8 mouse cellular contexts compared by ENCODE assay signal in the genomic region with DNA sequence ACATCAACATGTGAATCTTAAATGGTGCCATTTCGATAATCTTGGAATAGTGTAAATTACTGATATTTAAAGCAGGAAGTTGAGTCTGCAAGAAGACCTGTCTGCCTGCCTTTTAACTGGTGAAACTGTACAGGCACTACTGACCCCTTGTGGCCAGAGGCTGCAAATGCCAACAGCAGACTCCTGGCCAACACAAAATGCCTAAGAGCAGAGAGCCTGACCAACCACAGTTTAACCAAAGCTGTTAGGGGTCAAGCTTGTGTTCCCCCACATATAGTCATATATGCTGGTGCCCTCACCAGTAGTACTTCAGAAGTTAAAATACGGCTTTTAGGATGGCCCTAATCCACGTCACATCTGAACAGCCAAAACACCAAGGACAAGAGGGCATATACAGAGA. TPM values are rescaled to one million over a fixed set of nuclear protein-coding genes. Genes with fewer than 3 reads are reported as not detected.
DNase-seq lines count a peak whose midpoint lies in the region; ATAC-seq and TF ChIP-seq lines count a peak whose summit lies in the region.

No protein-coding gene starts in this region.

- 50% methylated on average over 3 of the region's 3 CpGs for WGBS in embryonic facial prominence, embryonic 11.5 days
- WGBS in lung, embryonic 14.5 days, result 50% methylated on average over 3 of the region's 3 CpGs
- WGBS in olfactory bulb, adult 2 months, result 59% methylated on average over 3 of the region's 3 CpGs

- intact Hi-C loops in heart, postnatal 10 days (cut with DNase I), result no loop called here

- H3K9me3 ChIP-seq in CH12.LX (replicated peaks; ENCODE audit: low read length), result no peaks in the 10 kb centered on the region
- no peaks in the 10 kb centered on the region for H3K9me3 ChIP-seq in embryonic facial prominence, embryonic 11.5 days (replicated peaks; ENCODE audit: control insufficient read depth, low read length)
- no peaks in the 10 kb centered on the region for H3K9me3 ChIP-seq in lung, embryonic 14.5 days (ENCODE audit: low read depth, low read length)

- in situ Hi-C loops in CH12.LX (cut with MboI; ENCODE audit: low pct_ligation_motif_present, low pct_unique_long_range_greater_than_20kb, low sequenced_read_pairs), result no loop called here

- H3K36me3 ChIP-seq in CH12.LX (replicated peaks in 1 of 2; ENCODE audit: control insufficient read depth in 1 of 2, insufficient read depth in 1 of 2, low read length in 1 of 2), result peaks cover 2 to 71% of the 10 kb centered on the region in 2 experiments
- H3K36me3 ChIP-seq in embryonic facial prominence, embryonic 11.5 days (replicated peaks; ENCODE audit: control insufficient read depth, insufficient read depth, low read depth, low read length), result no peaks in the 10 kb centered on the region
- no peaks in the 10 kb centered on the region for H3K36me3 ChIP-seq in lung, embryonic 14.5 days (ENCODE audit: insufficient read depth)

- peak; percentile 87 to 93 for TF ChIP-seq CTCF in CH12.LX (conservative IDR thresholded peaks at IDR 0.05 in 1 of 2, IDR thresholded peaks at IDR 0.05 in 1 of 2; ENCODE audit: low read depth in 2 of 2, low read length in 2 of 2)
- peak; percentile 92 for TF ChIP-seq CTCF in lung, embryonic 14.5 days (IDR thresholded peaks at IDR 0.05; ENCODE audit: low read depth)
- peak; percentile 48; the same call in 1 of the 2 replicates for TF ChIP-seq CTCF in olfactory bulb, adult 2 months (IDR thresholded peaks at IDR 0.05; ENCODE audit: insufficient read depth, low read depth, low read length)

- no peak for TF ChIP-seq POLR2A in CH12.LX (IDR thresholded peaks at IDR 0.05; ENCODE audit: low read depth, low read length)
- no peak for TF ChIP-seq POLR2A in olfactory bulb, adult 2 months (IDR thresholded peaks at IDR 0.05; ENCODE audit: insufficient read depth, low read depth, low read length)

- no peak overlapping the region for H3K4me2 ChIP-seq in CH12.LX (ENCODE audit: insufficient read depth, low read depth, poor library complexity, severe bottlenecking)
- no peak overlapping the region for H3K4me2 ChIP-seq in embryonic facial prominence, embryonic 11.5 days (ENCODE audit: low read depth, low read length)
- H3K4me2 ChIP-seq in lung, embryonic 14.5 days, result no peak overlapping the region

- TF ChIP-seq RAD21 in CH12.LX (IDR thresholded peaks at IDR 0.05; ENCODE audit: low read depth, low read length), result peak; percentile 74

- dilution Hi-C loops in CH12.LX (cut with MboI; ENCODE audit: extremely low pct_ligation_motif_present, extremely low pct_unique_long_range_greater_than_20kb, low sequenced_read_pairs), result no loop called here

- peaks cover 0 to 8% of the 10 kb centered on the region in 2 experiments; a peak in 2 of 4 replicates for H3K4me1 ChIP-seq in CH12.LX (ENCODE audit: control insufficient read depth in 1 of 2, insufficient read depth in 2 of 2)
- no peaks in the 10 kb centered on the region for H3K4me1 ChIP-seq in embryonic facial prominence, embryonic 11.5 days (ENCODE audit: control insufficient read depth, insufficient read depth, low read length)
- H3K4me1 ChIP-seq in lung, embryonic 14.5 days (ENCODE audit: insufficient read depth), result no peaks in the 10 kb centered on the region
- no peaks in the 10 kb centered on the region for H3K4me1 ChIP-seq in olfactory bulb, adult 2 months (ENCODE audit: control insufficient read depth, insufficient read depth, low read length)

- TF ChIP-seq EP300 in CH12.LX (IDR thresholded peaks at IDR 0.05; ENCODE audit: low read length), result no peak

- no peaks in the 10 kb centered on the region for H3K79me2 ChIP-seq in CH12.LX (replicated peaks; ENCODE audit: control insufficient read depth, extremely low read depth, insufficient read depth, poor library complexity, severe bottlenecking)

- no peak overlapping the region for H3K4me3 ChIP-seq in CH12.LX (replicated peaks in 1 of 3; ENCODE audit: low read depth in 2 of 3, low read length in 2 of 3, poor library complexity in 1 of 3)
- no peak overlapping the region for H3K4me3 ChIP-seq in embryonic facial prominence, embryonic 11.5 days (ENCODE audit: low read depth, low read length)
- H3K4me3 ChIP-seq in lung, embryonic 14.5 days (ENCODE audit: low read depth, low read length), result no peak overlapping the region
- H3K4me3 ChIP-seq in olfactory bulb, adult 2 months (ENCODE audit: insufficient read depth, low read depth, low read length), result no peak overlapping the region

- DNase-seq in CH12.LX (ENCODE audit: extremely low read depth), result peak; percentile 66
- DNase-seq in adrenal gland, postnatal 25 days, result peak; percentile 65
- peak; percentile 82 for DNase-seq in embryonic facial prominence, embryonic 11.5 days (ENCODE audit: low spot score)
- DNase-seq in heart, postnatal 10 days, result peak; percentile 74 to 84
- DNase-seq in kidney, postnatal 25 days, result peak; percentile 63 to 76
- DNase-seq in lung, embryonic 14.5 days, result peak; percentile 89
- DNase-seq in thymus, postnatal 0 days (ENCODE audit: low spot score), result peak; percentile 71

- H3K27me3 ChIP-seq in CH12.LX (replicated peaks), result no peaks in the 10 kb centered on the region
- no peaks in the 10 kb centered on the region for H3K27me3 ChIP-seq in embryonic facial prominence, embryonic 11.5 days (ENCODE audit: control insufficient read depth, insufficient read depth, low read length)
- H3K27me3 ChIP-seq in lung, embryonic 14.5 days (ENCODE audit: insufficient read depth, low read length), result no peaks in the 10 kb centered on the region

- ATAC-seq in embryonic facial prominence, embryonic 11.5 days (replicated peaks; ENCODE audit: insufficient number of reproducible peaks, low FRiP score, low TSS enrichment, low read depth), result no peak
- peak; percentile 37 for ATAC-seq in lung, embryonic 14.5 days (ENCODE audit: insufficient read depth)

- no peak overlapping the region for H3K9ac ChIP-seq in CH12.LX (ENCODE audit: insufficient read depth, low read depth)
- H3K9ac ChIP-seq in embryonic facial prominence, embryonic 11.5 days (replicated peaks; ENCODE audit: low read length), result no peak overlapping the region
- no peak overlapping the region for H3K9ac ChIP-seq in lung, embryonic 14.5 days

- no peak overlapping the region for H3K27ac ChIP-seq in CH12.LX (ENCODE audit: insufficient read depth, low read depth)
- H3K27ac ChIP-seq in embryonic facial prominence, embryonic 11.5 days (replicated peaks; ENCODE audit: low read depth, low read length), result no peak overlapping the region
- no peak overlapping the region for H3K27ac ChIP-seq in lung, embryonic 14.5 days (ENCODE audit: low read depth)
- H3K27ac ChIP-seq in olfactory bulb, adult 2 months (ENCODE audit: insufficient read depth, low read depth, low read length), result no peak overlapping the region

TF ChIP-seq in CH12.LX, 34 proteins besides CTCF, POLR2A, EP300 and RAD21:
- TF ChIP-seq SMC3 (IDR thresholded peaks at IDR 0.05; ENCODE audit: low read depth, low read length) (peak; percentile 73), USF1 (IDR thresholded peaks at IDR 0.05; ENCODE audit: low read depth, low read length) (no peak), CHD1 (IDR thresholded peaks at IDR 0.05; ENCODE audit: low read depth, low read length) (no peak), IRF4 (IDR thresholded peaks at IDR 0.05; ENCODE audit: low read depth, low read length) (peak; percentile 36; the same call in 1 of the 2 replicates), ZC3H11A (IDR thresholded peaks at IDR 0.05; ENCODE audit: low read depth, low read length) (no peak), PAX5 (IDR thresholded peaks at IDR 0.05; ENCODE audit: low read length) (no peak), TBP (conservative IDR thresholded peaks at IDR 0.05; ENCODE audit: low read depth, low read length) (no peak), POLR2AphosphoS2 (IDR thresholded peaks at IDR 0.05; ENCODE audit: low read depth, low read length) (no peak), ELF1 (IDR thresholded peaks at IDR 0.05; ENCODE audit: low read depth, low read length) (peak; percentile 50; the same call in 1 of the 2 replicates)
TF ChIP-seq in CH12.LX: peak in this region for 3.

RNA-seq across cellular contexts. Expression of gene Rwdd2a, which starts 11.9 kb away (rescaled TPM):
- total RNA-seq in CH12.LX (2012; rRNA removed) (1.7 TPM in 2 replicates), CH12.LX (2014; rRNA removed) (2.8 and 2.9 TPM in 2 replicates)
- 2.1 and 2.2 TPM in 2 replicates for polyA plus RNA-seq in CH12.LX (2012; ENCODE audit: insufficient read length, low read depth)
- total RNA-seq in adrenal gland, postnatal 25 days (2021), result 5.6 and 11.0 TPM in 2 replicates
- 2.3 and 2.6 TPM in 2 replicates for polyA plus RNA-seq in embryonic facial prominence, embryonic 11.5 days (2014; fragmentation: Nextera tagmentation; extraction: Ambion mirVana)
- total RNA-seq in heart, postnatal 10 days (2021), result under 1 TPM; 0.32 to 0.69 TPM
- polyA plus RNA-seq in lung, embryonic 14.5 days (2014; fragmentation: Nextera tagmentation; extraction: Ambion mirVana), result 4.1 and 5.3 TPM in 2 replicates
- not detected in 2 replicates for polyA plus RNA-seq in olfactory bulb, adult 2 months (2012; ENCODE audit: insufficient read depth, insufficient read length, low replicate concordance, missing spikeins)
- 6.2 and 7.3 TPM in 2 replicates for polyA plus RNA-seq in thymus, postnatal 0 days (2015; fragmentation: Nextera tagmentation; extraction: Ambion mirVana)

RNA-seq across cellular contexts. Expression of gene Pgm3, which starts 12.1 kb away (rescaled TPM):
- 28.8 and 29.3 TPM in 2 replicates for total RNA-seq in CH12.LX (2012; rRNA removed)
- 27.4 and 28.5 TPM in 2 replicates for total RNA-seq in CH12.LX (2014; rRNA removed)
- polyA plus RNA-seq in CH12.LX (2012; ENCODE audit: insufficient read length, low read depth), result 31.5 and 32.1 TPM in 2 replicates
- 36.6 and 40.3 TPM in 2 replicates for total RNA-seq in adrenal gland, postnatal 25 days (2021)
- polyA plus RNA-seq in embryonic facial prominence, embryonic 11.5 days (2014; fragmentation: Nextera tagmentation; extraction: Ambion mirVana), result 33.0 and 35.0 TPM in 2 replicates
- total RNA-seq in heart, postnatal 10 days (2021), result 10 to 100 TPM; 10.6 to 12.3 TPM
- polyA plus RNA-seq in lung, embryonic 14.5 days (2014; fragmentation: Nextera tagmentation; extraction: Ambion mirVana), result 35.1 and 37.7 TPM in 2 replicates
- not detected in 2 replicates for polyA plus RNA-seq in olfactory bulb, adult 2 months (2012; ENCODE audit: insufficient read depth, insufficient read length, low replicate concordance, missing spikeins)
- polyA plus RNA-seq in thymus, postnatal 0 days (2015; fragmentation: Nextera tagmentation; extraction: Ambion mirVana), result 20.7 and 23.0 TPM in 2 replicates
